Mouse (Mus musculus): ENCODE measurements at regions not wholly inside any gene's neighbourhood (a gene's known extent, or its start where the extent isn't known, plus 50 kb on each side); places are given as distances from the start of the nearest gene placed in this dataset.

GRCm38 (mm10) chr8:12223376-12223775 lies 55.2 kb upstream of the A230072I06Rik start:
- no peak for DNase-seq (ENCODE audit: low read depth, low spot score)

Data from R1 (cell line).